Mouse (Mus musculus): ENCODE measurements around the gene Slc35f1. TPM values are rescaled to one million over a fixed set of nuclear protein-coding genes. Genes with fewer than 3 reads are reported as not detected.
A peak's percentile ranks its signal among the peaks of the same experiment; 100 is the strongest.

Slc35f1 gene
- 4.3 and 4.8 TPM in 2 replicates for polyA plus RNA-seq (2015; fragmentation: Nextera tagmentation; extraction: Ambion mirVana)

DNA sequence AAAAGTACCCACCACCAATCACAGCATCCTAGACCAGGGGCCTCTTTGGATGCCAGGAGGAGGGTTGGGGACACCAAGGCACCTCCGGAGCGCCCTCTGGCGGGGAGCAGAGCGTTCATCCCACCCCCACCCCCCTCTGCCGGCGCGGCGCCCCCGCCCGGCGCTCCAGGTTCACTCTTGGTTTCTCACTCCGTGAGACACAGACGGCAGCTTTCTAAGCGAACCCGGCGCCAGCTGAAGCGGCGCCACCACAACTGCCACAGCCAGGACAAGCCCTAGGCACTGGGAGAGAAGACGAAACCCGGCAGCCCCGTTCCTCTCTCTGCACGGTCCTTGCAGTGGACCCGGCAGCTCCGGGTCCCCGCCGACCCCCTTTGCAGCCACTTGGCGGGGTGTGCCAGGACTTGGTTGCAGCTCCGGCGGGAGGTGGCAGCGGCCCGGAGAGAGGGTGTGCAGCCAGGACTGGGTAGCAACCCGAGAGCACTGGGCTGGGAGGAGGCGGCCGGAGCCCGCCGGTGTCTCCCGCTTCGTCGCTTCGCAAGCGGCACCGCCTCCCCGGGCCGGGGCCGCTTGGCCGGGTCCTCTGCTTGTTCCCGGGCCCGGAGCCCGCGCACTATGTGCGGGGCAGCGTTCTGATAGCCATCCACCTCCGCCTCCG, at the start of gene Slc35f1:
Gene Slc35f1, plus strand, starts transcription at position 200 of the 658 bp plus-strand sequence.
- peak; percentile 85 for ATAC-seq (ENCODE audit: insufficient number of reproducible peaks, insufficient read depth, low FRiP score, low TSS enrichment, low read depth)

DNA sequence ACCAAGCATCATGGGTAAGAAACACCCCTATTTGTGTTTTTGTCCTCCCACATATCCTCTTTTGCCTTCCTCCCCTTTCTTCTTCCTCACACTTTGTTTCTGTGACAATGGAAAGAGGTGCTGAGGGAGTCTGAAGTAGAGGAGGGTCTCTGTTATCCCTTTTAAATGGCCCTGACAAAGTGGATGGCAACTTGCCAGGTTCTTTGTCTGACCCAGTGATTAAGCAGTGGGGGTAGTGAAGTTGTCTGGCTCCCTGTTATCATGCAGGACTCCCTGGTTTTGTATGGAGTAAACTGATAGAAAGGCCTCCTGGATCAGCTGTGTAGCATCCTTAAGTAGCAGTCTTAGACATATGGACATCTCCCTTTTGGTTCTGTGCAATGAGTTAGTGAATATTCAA, 19.1 kb upstream of the Slc35f1 start:
- Histone ChIP-seq H3K9me3 (no peaks in the 10 kb centered on the region), H3K4me2 (no peak overlapping the region), H3K9ac (no peak overlapping the region), H3K4me3 (no peak overlapping the region), H3K4me1 (no peaks in the 10 kb centered on the region), H3K27me3 (no peaks in the 10 kb centered on the region), H3K27ac (no peak overlapping the region), H3K36me3 (no peaks in the 10 kb centered on the region)
- no peak for ATAC-seq (ENCODE audit: insufficient number of reproducible peaks, insufficient read depth, low FRiP score, low TSS enrichment, low read depth)

More for the DNA sequence above, at the start of gene Slc35f1:
- Histone ChIP-seq H3K36me3 (no peaks in the 10 kb centered on the region), H3K4me1 (peaks cover 8% of the 10 kb centered on the region), H3K27me3 (peaks cover 11% of the 10 kb centered on the region), H3K27ac (peak within 1 kb of the TSS; percentile 48; the same call in 1 of the 2 replicates), H3K4me2 (peak within 1 kb of the TSS; percentile 97), H3K9me3 (no peaks in the 10 kb centered on the region), H3K9ac (peak within 1 kb of the TSS; percentile 82), H3K4me3 (peak within 1 kb of the TSS; percentile 70)
- under 1% methylated on average over 50 of the region's 54 CpGs for WGBS

DNA sequence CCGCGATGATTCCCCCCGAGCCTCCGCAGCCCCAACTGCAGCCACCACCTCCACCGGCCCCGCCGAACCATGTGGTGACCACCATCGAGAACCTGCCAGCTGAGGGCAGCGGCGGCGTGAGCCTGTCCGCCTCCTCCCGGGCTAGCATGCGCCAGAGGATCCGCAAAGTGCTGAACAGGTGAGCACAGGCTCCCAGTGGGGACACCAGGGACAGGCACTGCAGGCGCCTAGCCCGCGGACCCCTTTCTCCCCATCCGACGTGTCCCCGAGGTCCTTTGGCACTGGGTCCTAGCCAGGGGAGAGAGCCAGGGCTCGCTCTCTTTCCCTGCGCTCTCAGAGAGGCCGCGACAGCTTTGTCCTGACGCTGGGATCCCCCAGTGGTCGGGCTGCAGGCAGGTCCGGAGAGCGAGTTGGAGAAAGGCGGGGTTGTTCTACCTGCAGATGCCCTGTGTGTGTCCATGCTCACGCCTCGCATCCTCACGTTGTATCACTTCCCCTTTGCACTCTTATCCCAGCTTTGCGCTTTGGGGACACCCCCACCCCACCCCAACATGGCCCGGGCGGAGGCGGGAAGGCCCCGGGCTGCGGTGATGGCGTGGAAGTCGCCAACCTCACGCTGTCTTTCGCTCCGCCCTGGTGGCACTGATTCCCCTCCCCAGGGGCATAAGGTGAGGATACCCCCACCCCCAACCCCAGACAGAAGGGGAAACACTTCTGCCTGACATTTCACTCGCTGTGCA, 829 bp downstream of the Slc35f1 start:
- peaks cover 11% of the 10 kb centered on the region for H3K27me3 ChIP-seq
- peak; percentile 46; the same call in 1 of the 2 replicates for ATAC-seq (ENCODE audit: insufficient number of reproducible peaks, insufficient read depth, low FRiP score, low TSS enrichment, low read depth)
- peak overlapping the region; percentile 70 for H3K4me3 ChIP-seq
- H3K9ac ChIP-seq: peak overlapping the region; percentile 82
- no peaks in the 10 kb centered on the region for H3K9me3 ChIP-seq
- under 1% methylated on average over 45 of the region's 45 CpGs for WGBS
- peaks cover 8% of the 10 kb centered on the region for H3K4me1 ChIP-seq
- H3K4me2 ChIP-seq: peak overlapping the region; percentile 97
- H3K36me3 ChIP-seq: no peaks in the 10 kb centered on the region
- no peak overlapping the region for H3K27ac ChIP-seq

DNA sequence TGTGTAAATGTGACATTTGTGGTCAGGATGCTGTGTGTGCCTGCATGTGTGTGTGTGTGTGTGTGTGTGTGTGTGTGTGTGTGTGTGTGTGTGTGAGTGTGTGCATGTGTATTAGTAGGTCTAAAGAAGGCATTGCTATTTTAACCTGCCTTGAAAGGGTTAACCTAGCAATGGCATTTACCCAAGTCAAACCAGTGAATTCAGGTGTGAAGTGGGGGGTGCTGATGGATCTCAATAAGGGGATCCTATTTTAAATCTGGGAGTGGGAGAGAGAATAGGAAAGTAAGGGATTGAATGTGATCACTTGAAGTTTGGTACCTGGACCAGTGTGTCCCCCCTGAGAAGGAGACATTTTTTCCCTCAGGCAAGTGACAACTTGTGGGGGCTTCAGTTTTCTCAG, 13.4 kb downstream of the Slc35f1 start:
- peak overlapping the region; percentile 73; the same call in 1 of the 2 replicates for H3K9ac ChIP-seq
- no peaks in the 10 kb centered on the region for H3K36me3 ChIP-seq
- H3K27ac ChIP-seq: no peak overlapping the region
- no peaks in the 10 kb centered on the region for H3K9me3 ChIP-seq
- no peaks in the 10 kb centered on the region for H3K27me3 ChIP-seq
- peaks cover 18% of the 10 kb centered on the region for H3K4me1 ChIP-seq
- peak overlapping the region; percentile 81 for H3K4me2 ChIP-seq
- ATAC-seq (ENCODE audit: insufficient number of reproducible peaks, insufficient read depth, low FRiP score, low TSS enrichment, low read depth): no peak; the same call in 1 of the 2 replicates
- peak overlapping the region; percentile 43; the same call in 1 of the 2 replicates for H3K4me3 ChIP-seq

DNA sequence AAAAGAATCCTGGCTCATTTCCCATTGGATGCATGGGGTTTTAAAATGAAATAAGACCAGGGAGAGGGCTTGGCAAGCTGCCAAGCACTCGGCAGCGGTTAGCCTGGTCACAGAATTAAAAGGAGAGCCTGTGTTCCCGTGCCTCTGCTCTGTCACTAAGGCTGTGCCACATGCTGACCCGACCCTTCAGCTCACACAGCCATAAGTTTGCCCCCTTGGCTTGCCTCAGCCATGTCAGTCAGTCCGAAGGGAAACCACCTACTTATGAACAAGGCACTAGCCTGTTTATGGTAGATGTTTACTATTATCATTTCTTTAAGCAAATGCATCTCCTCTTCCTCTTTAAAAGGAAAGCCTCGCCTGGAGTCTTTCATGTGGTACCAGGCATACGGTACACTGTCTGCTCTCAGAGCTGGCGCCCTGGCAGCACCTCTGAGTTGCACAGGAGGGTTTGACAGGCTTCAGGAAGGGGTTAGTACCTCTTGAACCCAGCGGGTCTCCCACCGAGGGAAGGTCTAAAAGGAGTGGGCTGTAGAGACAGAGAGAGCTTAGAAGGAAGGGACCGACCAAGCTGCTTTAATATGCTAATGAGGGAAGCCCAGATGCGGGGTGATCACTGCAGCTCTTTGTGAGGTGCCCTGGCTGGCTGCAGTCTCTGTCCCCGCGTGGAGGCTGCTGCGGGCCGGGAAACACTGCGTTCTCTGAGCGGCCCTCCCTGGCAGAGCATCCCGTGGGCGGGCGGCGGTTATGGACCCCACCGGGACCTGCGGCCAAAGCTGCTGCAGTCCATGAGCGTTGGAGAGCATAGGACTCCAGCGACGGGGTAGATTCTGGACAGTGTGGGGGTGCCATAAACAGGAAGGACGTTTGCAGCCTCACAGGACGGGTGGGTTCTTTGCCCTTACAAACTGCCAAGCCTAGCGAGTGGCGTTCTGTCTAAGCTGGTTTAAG, 14.0 kb downstream of the Slc35f1 start:
- Histone ChIP-seq H3K27me3 (no peaks in the 10 kb centered on the region), H3K4me3 (peak overlapping the region; percentile 43), H3K27ac (peak overlapping the region; percentile 73), H3K4me1 (peaks cover 18% of the 10 kb centered on the region), H3K36me3 (no peaks in the 10 kb centered on the region), H3K4me2 (peak overlapping the region; percentile 81), H3K9ac (peak overlapping the region; percentile 73), H3K9me3 (no peaks in the 10 kb centered on the region)
- WGBS: 2% methylated on average over 31 of the region's 31 CpGs
- ATAC-seq (ENCODE audit: insufficient number of reproducible peaks, insufficient read depth, low FRiP score, low TSS enrichment, low read depth): peak; percentile 79

DNA sequence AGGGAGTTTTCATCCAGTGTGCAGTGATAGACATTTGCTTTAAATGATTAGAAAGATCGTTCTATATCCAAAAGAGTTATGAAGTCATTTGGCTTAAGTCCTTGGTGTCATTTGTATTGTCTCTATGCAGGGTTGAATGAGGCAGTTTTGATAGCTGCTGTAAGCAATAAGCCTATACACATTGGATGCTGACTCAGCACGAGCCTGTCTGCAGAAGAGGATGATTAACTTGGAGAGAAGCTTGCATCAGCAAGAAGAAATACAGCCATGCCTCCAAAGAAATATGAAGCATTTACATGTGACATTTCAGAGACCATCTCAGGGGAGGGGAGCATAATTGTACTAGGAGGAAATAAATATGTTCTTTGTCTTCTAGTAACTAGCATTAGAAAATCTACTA, 19.1 kb downstream of the Slc35f1 start:
- Histone ChIP-seq H3K36me3 (no peaks in the 10 kb centered on the region), H3K4me1 (peaks cover 5% of the 10 kb centered on the region), H3K4me2 (no peak overlapping the region), H3K9ac (no peak overlapping the region), H3K27me3 (no peaks in the 10 kb centered on the region), H3K27ac (no peak overlapping the region), H3K9me3 (no peaks in the 10 kb centered on the region), H3K4me3 (no peak overlapping the region)
- ATAC-seq (ENCODE audit: insufficient number of reproducible peaks, insufficient read depth, low FRiP score, low TSS enrichment, low read depth): no peak
- 80% methylated on average over 2 of the region's 2 CpGs for WGBS

DNA sequence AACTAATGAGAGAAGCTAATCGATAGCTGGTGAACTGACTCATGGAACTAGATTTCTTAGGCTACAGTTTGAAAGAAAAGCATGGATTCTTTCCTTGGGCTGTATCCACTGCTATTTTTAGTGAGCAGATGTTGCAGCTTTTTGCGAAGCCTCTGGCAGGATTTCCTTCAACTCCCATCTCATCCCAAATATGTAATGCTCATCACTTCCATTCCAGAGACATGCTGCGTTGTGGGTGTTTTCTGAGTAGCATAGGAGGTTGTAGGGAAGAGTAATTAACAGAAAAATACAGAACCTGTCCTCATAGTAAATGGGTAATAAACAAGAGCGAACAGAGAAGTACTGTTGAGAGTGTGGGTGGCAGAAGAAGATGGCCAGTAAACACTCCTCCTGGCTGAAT, 21.8 kb downstream of the Slc35f1 start:
- no peaks in the 10 kb centered on the region for H3K27me3 ChIP-seq
- H3K36me3 ChIP-seq: no peaks in the 10 kb centered on the region
- H3K4me1 ChIP-seq: no peaks in the 10 kb centered on the region
- H3K4me2 ChIP-seq: no peak overlapping the region
- H3K9me3 ChIP-seq: no peaks in the 10 kb centered on the region
- H3K9ac ChIP-seq: no peak overlapping the region
- H3K27ac ChIP-seq: no peak overlapping the region
- no peak overlapping the region for H3K4me3 ChIP-seq
- 78% methylated on average over 4 of the region's 4 CpGs for WGBS
- no peak for ATAC-seq (ENCODE audit: insufficient number of reproducible peaks, insufficient read depth, low FRiP score, low TSS enrichment, low read depth)

DNA sequence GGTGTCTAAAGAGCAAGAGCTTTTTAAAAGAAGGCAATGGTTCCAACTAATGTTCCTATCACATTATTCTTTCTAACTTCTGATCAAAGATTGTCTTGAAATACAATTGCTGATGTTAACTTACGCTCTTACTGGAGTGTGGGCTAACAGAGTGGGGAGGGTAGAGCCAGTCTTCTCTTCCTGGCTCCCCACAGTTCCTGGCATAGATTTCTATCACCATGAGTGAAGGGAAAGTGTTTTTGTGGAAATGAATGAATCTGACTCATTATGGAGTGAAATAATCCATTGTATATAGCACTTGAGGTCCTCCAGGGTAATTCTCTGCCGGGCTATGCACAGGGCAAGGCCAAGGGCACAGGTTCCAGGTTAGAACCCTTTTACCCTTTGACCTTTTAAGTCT, 24.2 kb downstream of the Slc35f1 start:
- Histone ChIP-seq H3K9ac (no peak overlapping the region), H3K27ac (no peak overlapping the region), H3K9me3 (no peaks in the 10 kb centered on the region), H3K4me3 (no peak overlapping the region), H3K36me3 (no peaks in the 10 kb centered on the region), H3K27me3 (no peaks in the 10 kb centered on the region), H3K4me2 (no peak overlapping the region), H3K4me1 (no peaks in the 10 kb centered on the region)
- no peak for ATAC-seq (ENCODE audit: insufficient number of reproducible peaks, insufficient read depth, low FRiP score, low TSS enrichment, low read depth)
- 75% methylated on average over 2 of the region's 2 CpGs for WGBS

DNA sequence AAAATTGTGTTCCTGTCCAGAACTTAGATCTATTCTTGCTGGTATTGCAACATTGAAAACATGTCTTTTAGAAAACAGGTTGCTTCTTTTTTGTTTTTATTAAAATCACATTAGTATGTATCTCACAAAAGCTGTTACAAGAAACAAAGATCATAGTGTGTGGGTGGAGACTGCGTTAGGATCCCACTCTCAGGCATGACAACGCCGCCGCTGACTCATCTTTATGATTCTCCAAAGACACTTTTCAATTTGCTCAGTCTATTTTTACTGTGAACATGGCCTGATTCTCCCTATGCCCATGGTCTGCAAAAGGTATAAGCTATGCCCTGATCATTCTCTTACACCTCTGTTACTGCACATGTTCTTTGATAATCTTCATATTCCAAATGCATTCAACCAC, 24.8 kb downstream of the Slc35f1 start:
- no peak overlapping the region for H3K9ac ChIP-seq
- H3K27me3 ChIP-seq: no peaks in the 10 kb centered on the region
- H3K4me1 ChIP-seq: no peaks in the 10 kb centered on the region
- ATAC-seq (ENCODE audit: insufficient number of reproducible peaks, insufficient read depth, low FRiP score, low TSS enrichment, low read depth): no peak
- H3K27ac ChIP-seq: no peak overlapping the region
- no peaks in the 10 kb centered on the region for H3K9me3 ChIP-seq
- no peak overlapping the region for H3K4me2 ChIP-seq
- 96% methylated on average over 4 of the region's 4 CpGs for WGBS
- H3K36me3 ChIP-seq: no peaks in the 10 kb centered on the region
- H3K4me3 ChIP-seq: no peak overlapping the region

DNA sequence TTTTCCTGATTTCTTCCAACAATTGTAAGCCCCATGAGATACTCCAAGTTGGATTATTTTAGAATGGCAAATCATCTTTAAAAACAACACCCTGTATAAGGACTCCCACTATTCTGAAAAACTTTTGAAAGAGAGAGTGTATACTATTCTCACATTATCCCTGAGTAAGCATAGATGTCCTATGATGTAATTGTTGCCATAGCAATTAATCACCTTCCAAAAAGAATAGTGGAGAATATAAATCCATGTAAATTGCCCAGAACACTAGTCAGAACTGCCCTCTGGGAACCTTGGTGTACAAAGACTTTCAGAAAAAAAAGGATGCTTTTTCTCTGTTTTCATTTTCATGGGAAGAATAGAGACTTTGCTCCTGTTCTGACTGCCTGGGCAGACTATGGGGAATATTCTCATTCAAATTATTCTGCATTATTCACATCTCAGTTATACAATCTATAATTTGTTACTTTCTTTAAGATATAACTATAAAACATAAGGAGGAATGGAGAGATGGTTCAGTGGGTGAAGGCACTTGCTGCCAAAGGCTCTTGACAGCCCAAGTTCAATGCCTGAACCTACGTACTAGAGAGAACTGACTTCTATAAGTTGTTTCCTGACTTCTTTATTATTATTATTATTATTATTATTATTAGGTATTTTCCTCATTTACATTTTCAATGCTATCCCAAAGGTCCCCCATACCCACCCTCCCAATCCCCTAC, 28.0 kb downstream of the Slc35f1 start:
- Histone ChIP-seq H3K9ac (no peak overlapping the region), H3K4me3 (no peak overlapping the region), H3K4me2 (no peak overlapping the region), H3K4me1 (no peaks in the 10 kb centered on the region), H3K27me3 (no peaks in the 10 kb centered on the region), H3K9me3 (no peaks in the 10 kb centered on the region), H3K27ac (no peak overlapping the region), H3K36me3 (no peaks in the 10 kb centered on the region)
- ATAC-seq (ENCODE audit: insufficient number of reproducible peaks, insufficient read depth, low FRiP score, low TSS enrichment, low read depth): no peak
- 93% methylated on average over 1 of the region's 1 CpGs for WGBS

DNA sequence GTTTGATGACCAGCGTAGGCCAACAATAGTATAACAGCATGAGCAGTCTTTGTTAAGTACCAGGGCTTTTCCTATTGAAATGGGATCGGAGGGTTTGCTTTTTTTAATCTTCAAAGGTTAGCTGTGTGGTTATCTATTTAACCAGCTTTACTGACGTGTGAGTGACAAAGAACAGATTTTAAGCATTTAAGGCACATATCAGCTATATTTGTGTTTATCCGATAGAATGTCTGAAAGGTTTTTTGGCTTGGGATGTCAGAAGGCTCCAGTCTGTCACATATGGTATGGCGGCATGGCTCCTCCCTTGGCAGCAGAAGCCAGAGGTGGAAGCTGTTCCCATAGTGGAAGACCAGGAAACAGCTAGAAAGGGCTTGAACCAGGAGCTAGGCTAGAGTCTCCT, 36.3 kb downstream of the Slc35f1 start:
- Histone ChIP-seq H3K4me3 (no peak overlapping the region), H3K36me3 (no peaks in the 10 kb centered on the region), H3K9me3 (no peaks in the 10 kb centered on the region), H3K4me2 (no peak overlapping the region), H3K4me1 (no peaks in the 10 kb centered on the region), H3K27ac (no peak overlapping the region), H3K9ac (no peak overlapping the region), H3K27me3 (no peaks in the 10 kb centered on the region)
- no peak for ATAC-seq (ENCODE audit: insufficient number of reproducible peaks, insufficient read depth, low FRiP score, low TSS enrichment, low read depth)
- 88% methylated on average over 5 of the region's 5 CpGs for WGBS

Data from embryonic facial prominence, embryonic 13.5 days (tissue).